Mouse (Mus musculus) testis, adult 2 months (tissue): Measurements from ENCODE around the gene Sf1.

Experiments used
- CTCF ChIP-seq: fragments of 200-500 bp; IDR thresholded peaks from 2 replicates; pipeline ENCODE4 v1.5.1; 2012; ENCODE audit warnings: low read depth, mild to moderate bottlenecking, inconsistent platforms, low read length, moderate library complexity; ENCODE audit not compliant: control insufficient read depth, insufficient read depth, insufficient replicate concordance
- POLR2A ChIP-seq: fragments of 200-500 bp; IDR thresholded peaks from 2 replicates; pipeline ENCODE4 v1.6.1; 2012; ENCODE audit warnings: low read depth, mild to moderate bottlenecking, inconsistent platforms, low read length, moderate library complexity; ENCODE audit not compliant: control insufficient read depth

DNA sequence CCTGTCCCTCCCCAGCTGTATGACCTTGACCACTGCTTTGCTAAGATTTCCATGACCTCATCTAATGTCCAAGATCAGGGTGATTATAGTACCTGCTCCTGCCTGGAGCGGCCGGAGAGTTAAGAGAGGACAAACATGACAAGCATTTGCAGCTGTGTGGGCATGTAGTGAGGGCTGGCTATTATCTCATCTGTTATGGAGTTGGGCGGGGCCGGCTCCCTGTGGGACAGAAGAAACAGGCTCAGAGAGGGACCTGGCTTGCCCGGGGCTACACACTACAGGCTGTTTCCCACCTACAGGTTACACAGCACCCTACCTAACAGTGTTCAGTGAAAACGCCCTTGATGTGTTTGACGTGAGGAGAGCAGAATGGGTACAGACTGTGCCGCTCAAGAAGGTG lies 42.1 kb upstream of the Sf1 start:
- TF ChIP-seq CTCF (no peak), POLR2A (no peak)
